Mouse (Mus musculus): ENCODE results near the gene Asic3. TPM values are rescaled to one million over a fixed set of nuclear protein-coding genes. Genes with fewer than 3 reads are reported as not detected.
A peak's percentile ranks its signal among the peaks of the same experiment; 100 is the strongest.

Asic3 gene
- total and polyA plus RNA-seq, 3 experiments = 0.05 TPM; not detected in 2

DNA sequence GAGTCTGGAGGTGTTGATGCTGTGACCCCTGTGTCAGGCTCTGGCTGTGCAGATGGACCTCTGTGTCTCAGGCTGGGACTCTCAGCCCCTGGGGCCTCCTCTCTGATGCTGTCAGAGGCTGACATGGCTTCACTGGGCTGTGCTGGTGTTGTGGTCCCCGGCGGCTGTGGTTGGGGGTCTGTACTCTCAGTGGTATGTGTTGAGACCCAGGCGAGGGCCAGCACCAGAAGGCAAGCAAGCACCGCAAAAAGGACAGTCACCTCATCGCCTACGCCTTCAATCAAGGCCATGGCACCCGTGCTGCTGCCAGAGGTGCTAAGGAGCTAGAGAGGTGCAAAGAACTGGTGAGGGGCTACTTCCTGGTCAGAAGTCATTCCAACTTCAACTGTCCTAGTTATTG is 33.4 kb downstream of the Asic3 start:
- Histone ChIP-seq H3K9me3 (replicated peaks) (no peaks in the 10 kb centered on the region), H3K27me3 (ENCODE audit: insufficient read depth, low read length) (no peaks in the 10 kb centered on the region), H3K4me1 (ENCODE audit: insufficient read depth, low read depth, low read length) (peaks cover 69% of the 10 kb centered on the region), H3K36me3 (replicated peaks) (peaks cover 33% of the 10 kb centered on the region), H3K4me3 (ENCODE audit: low read depth, low read length) (peak overlapping the region; percentile 73; the same call in 1 of the 2 replicates)
- no peak for TF ChIP-seq GATA2 (IDR thresholded peaks at IDR 0.05; ENCODE audit: borderline replicate concordance, low read depth, low read length)
- no peak for TF ChIP-seq CTCF (IDR thresholded peaks at IDR 0.05; ENCODE audit: low read depth, low read length)
- TF ChIP-seq GATA1 (IDR thresholded peaks at IDR 0.05; ENCODE audit: borderline replicate concordance, low read length) = no peak
- TF ChIP-seq TAL1 (conservative IDR thresholded peaks at IDR 0.05; ENCODE audit: low read depth, low read length) = no peak
- TF ChIP-seq POLR2AphosphoS5 (IDR thresholded peaks at IDR 0.05; ENCODE audit: insufficient replicate concordance, low read depth, low read length) = no peak
- DNase-seq (ENCODE audit: low spot score) = no peak
- ATAC-seq (ENCODE audit: extremely low read depth, insufficient number of reproducible peaks, low FRiP score, poor library complexity, severe bottlenecking) = no peak

DNA sequence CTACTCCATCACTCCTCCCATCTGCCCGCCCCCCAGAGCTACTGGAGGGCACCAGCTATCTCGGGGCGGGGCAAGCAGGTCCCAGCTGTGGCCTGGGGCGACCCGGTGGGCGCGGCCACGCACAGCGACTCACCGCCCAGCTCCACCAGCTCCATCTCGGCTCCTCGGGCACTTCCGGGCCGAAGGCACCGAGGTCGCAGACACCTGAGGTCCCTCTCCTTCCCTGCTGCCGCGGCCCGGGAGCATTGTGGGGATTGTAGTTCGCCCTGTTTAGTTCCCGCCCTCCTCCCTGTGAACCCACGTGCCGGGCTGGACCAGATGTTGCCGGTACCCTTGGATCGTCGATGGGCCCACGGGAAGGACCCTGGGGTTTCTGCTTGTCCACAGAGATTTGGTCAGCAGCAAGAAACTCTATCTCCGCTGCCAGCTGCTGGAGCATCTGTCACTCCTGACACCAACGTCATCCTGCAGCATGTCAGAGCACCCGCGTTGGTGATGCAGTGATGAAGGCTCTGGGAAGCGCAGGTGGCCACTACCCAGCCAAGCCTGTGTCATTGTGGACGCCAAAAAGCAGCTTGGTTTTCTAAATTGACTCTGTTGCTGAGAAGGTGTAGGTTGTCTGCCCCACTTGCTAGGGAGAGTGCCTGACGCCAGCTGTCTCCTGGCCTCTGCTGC is 34.6 kb downstream of the Asic3 start, which contains the start of gene Tmub1:
TSS of gene Tmub1 (minus strand) at position 231 of the 675 bp plus-strand sequence.
- ATAC-seq (ENCODE audit: extremely low read depth, insufficient number of reproducible peaks, low FRiP score, poor library complexity, severe bottlenecking) = peak; percentile 75
- Histone ChIP-seq H3K36me3 (replicated peaks) (peaks cover 22% of the 10 kb centered on the region), H3K4me3 (ENCODE audit: low read depth, low read length) (peak within 1 kb of the TSS; percentile 73), H3K27me3 (ENCODE audit: insufficient read depth, low read length) (no peaks in the 10 kb centered on the region), H3K4me1 (ENCODE audit: insufficient read depth, low read depth, low read length) (peaks cover 64% of the 10 kb centered on the region), H3K9me3 (replicated peaks) (no peaks in the 10 kb centered on the region)
- DNase-seq (ENCODE audit: low spot score) = peak; percentile 87
- no peak for TF ChIP-seq GATA1 (IDR thresholded peaks at IDR 0.05; ENCODE audit: borderline replicate concordance, low read length)
- TF ChIP-seq CTCF (IDR thresholded peaks at IDR 0.05; ENCODE audit: low read depth, low read length) = no peak
- no peak; the same call in 1 of the 2 replicates for TF ChIP-seq TAL1 (conservative IDR thresholded peaks at IDR 0.05; ENCODE audit: low read depth, low read length)
- TF ChIP-seq POLR2AphosphoS5 (IDR thresholded peaks at IDR 0.05; ENCODE audit: insufficient replicate concordance, low read depth, low read length) = no peak
- TF ChIP-seq GATA2 (IDR thresholded peaks at IDR 0.05; ENCODE audit: borderline replicate concordance, low read depth, low read length) = no peak

DNA sequence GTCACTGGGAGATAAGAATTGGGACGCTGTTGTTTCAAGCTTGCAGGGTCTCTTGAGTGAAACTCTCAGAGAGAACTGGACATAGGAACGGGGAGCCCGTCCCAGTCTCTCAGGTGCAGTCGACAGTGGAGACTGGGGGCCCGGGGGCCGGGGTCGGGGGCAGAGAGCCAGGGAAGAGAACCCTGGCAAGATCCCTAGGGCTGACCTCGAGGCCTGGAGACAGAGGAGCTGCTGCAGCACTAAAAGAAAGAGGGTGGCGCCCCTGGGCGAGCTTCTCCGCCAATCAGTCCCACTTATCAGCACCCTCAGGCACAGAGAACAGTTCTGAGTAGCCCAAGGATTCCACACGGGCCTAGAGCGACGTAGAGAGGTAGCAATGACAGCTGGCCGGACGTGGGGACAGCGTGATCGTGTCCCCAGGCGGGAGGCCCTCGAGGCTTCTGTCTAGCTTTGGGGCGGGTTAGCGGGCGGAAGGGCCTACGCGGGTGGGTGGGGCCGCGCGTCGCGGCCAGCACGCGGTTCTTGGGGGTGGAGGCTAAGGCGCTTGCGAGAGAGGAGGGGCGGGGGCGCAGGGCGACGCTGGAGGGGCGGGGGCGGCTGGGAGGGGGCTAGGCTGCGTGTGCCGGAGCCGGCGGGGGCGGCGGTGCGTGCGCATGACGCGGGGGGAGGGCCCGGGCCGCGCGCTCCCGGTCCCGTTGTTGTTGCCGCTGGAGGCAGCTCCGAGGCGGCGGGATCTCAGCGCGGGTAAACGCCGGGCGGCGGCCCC is 38.3 kb downstream of the Asic3 start:
- Histone ChIP-seq H3K4me1 (ENCODE audit: insufficient read depth, low read depth, low read length) (peaks cover 68% of the 10 kb centered on the region), H3K36me3 (replicated peaks) (peaks cover 33% of the 10 kb centered on the region), H3K9me3 (replicated peaks) (no peaks in the 10 kb centered on the region), H3K4me3 (ENCODE audit: low read depth, low read length) (peak overlapping the region; percentile 88), H3K27me3 (ENCODE audit: insufficient read depth, low read length) (no peaks in the 10 kb centered on the region)
- DNase-seq (ENCODE audit: low spot score) (peak; percentile 93), ATAC-seq (ENCODE audit: extremely low read depth, insufficient number of reproducible peaks, low FRiP score, poor library complexity, severe bottlenecking) (peak; percentile 64)
- TF ChIP-seq CTCF (IDR thresholded peaks at IDR 0.05; ENCODE audit: low read depth, low read length) (no peak), POLR2AphosphoS5 (IDR thresholded peaks at IDR 0.05; ENCODE audit: insufficient replicate concordance, low read depth, low read length) (no peak), TAL1 (conservative IDR thresholded peaks at IDR 0.05; ENCODE audit: low read depth, low read length) (no peak), GATA1 (IDR thresholded peaks at IDR 0.05; ENCODE audit: borderline replicate concordance, low read length) (no peak), GATA2 (IDR thresholded peaks at IDR 0.05; ENCODE audit: borderline replicate concordance, low read depth, low read length) (no peak)

DNA sequence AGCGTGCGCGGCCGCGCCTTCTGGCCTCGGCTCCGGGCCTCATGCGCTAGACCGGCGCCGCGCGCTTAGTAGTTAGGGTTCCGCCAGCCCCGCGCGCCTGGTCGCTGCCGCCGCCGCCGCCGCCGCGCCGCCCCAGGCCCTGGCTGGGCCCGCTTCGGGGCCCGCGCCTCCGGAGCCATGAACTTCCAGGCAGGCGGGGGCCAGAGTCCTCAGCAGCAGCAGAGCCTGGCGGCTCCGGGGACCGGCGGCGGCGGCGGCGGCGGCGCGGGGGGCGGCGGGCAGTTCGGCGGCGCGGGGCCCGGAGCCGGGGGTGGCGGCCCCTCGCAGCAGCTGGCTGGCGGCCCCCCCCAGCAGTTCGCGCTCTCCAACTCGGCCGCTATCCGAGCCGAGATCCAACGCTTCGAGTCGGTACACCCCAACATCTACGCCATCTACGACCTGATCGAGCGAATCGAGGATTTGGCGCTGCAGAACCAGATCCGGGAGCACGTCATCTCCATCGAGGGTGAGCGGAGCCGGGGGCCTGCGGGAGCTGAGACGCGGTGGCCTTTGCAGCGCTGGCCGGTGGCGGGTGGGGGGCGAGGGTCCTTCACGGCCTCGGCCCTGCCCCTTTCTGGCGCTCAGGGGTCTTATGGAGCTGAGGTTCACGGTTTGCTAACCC is 39.0 kb downstream of the Asic3 start, which contains the start of gene Agap3:
TSS of gene Agap3 (plus strand) at position 148 of the 661 bp plus-strand sequence.
- H3K27me3 ChIP-seq (ENCODE audit: insufficient read depth, low read length) = no peaks in the 10 kb centered on the region
- TF ChIP-seq TAL1 (conservative IDR thresholded peaks at IDR 0.05; ENCODE audit: low read depth, low read length) = no peak
- TF ChIP-seq GATA2 (IDR thresholded peaks at IDR 0.05; ENCODE audit: borderline replicate concordance, low read depth, low read length) = no peak
- no peak for TF ChIP-seq GATA1 (IDR thresholded peaks at IDR 0.05; ENCODE audit: borderline replicate concordance, low read length)
- no peak for TF ChIP-seq POLR2AphosphoS5 (IDR thresholded peaks at IDR 0.05; ENCODE audit: insufficient replicate concordance, low read depth, low read length)
- no peak for TF ChIP-seq CTCF (IDR thresholded peaks at IDR 0.05; ENCODE audit: low read depth, low read length)
- H3K4me3 ChIP-seq (ENCODE audit: low read depth, low read length) = peak within 1 kb of the TSS; percentile 88
- peaks cover 38% of the 10 kb centered on the region for H3K36me3 ChIP-seq (replicated peaks)
- DNase-seq (ENCODE audit: low spot score) (peak; percentile 66), ATAC-seq (ENCODE audit: extremely low read depth, insufficient number of reproducible peaks, low FRiP score, poor library complexity, severe bottlenecking) (no peak)
- peaks cover 61% of the 10 kb centered on the region for H3K4me1 ChIP-seq (ENCODE audit: insufficient read depth, low read depth, low read length)
- no peaks in the 10 kb centered on the region for H3K9me3 ChIP-seq (replicated peaks)

DNA sequence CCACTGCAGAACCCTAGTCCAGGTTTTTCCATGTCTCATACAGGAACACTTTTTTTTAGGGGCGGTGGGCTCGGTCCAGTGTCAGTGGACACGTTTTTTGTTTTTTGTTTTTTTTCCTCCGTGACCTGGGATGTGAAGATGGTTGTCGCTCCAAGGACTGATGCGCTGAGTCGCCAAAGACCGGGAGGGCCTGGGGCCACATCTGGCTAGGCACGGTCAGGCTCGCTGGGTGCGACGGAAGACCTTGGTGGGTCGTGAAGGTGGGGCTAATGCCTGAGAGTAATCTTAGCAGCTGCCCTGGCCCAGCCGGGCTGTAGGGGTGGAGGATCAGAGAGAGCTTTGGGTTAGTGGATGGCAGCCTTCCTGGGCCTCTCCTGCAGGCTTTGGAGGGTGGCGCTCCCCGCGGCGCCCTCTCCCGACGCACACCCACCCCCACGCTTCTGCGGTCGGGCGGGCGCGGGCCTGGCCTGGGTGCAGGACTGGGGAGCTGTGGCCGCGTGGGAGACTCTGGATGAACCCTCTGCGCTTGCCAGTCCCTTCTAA is 39.6 kb downstream of the Asic3 start:
- Histone ChIP-seq H3K27me3 (ENCODE audit: insufficient read depth, low read length) (no peaks in the 10 kb centered on the region), H3K4me1 (ENCODE audit: insufficient read depth, low read depth, low read length) (peaks cover 59% of the 10 kb centered on the region), H3K4me3 (ENCODE audit: low read depth, low read length) (peak overlapping the region; percentile 88), H3K9me3 (replicated peaks) (no peaks in the 10 kb centered on the region), H3K36me3 (replicated peaks) (peaks cover 44% of the 10 kb centered on the region)
- TF ChIP-seq GATA1 (IDR thresholded peaks at IDR 0.05; ENCODE audit: borderline replicate concordance, low read length) = no peak
- TF ChIP-seq GATA2 (IDR thresholded peaks at IDR 0.05; ENCODE audit: borderline replicate concordance, low read depth, low read length) = no peak
- no peak for TF ChIP-seq CTCF (IDR thresholded peaks at IDR 0.05; ENCODE audit: low read depth, low read length)
- no peak for TF ChIP-seq POLR2AphosphoS5 (IDR thresholded peaks at IDR 0.05; ENCODE audit: insufficient replicate concordance, low read depth, low read length)
- no peak for TF ChIP-seq TAL1 (conservative IDR thresholded peaks at IDR 0.05; ENCODE audit: low read depth, low read length)
- DNase-seq (ENCODE audit: low spot score) (peak; percentile 73), ATAC-seq (ENCODE audit: extremely low read depth, insufficient number of reproducible peaks, low FRiP score, poor library complexity, severe bottlenecking) (peak; percentile 12; the same call in 1 of the 2 replicates)

Measured in G1E (cell line).